Mouse (Mus musculus) left cerebral cortex, postnatal 25 days (tissue): ENCODE measurements around the gene Ppp1r16b. TPM values are rescaled to one million over a fixed set of nuclear protein-coding genes. Genes with fewer than 3 reads are reported as not detected.
A peak's percentile ranks its signal among the peaks of the same experiment; 100 is the strongest.
"Not testable (repeated sequence)": the region's sequence is repeated elsewhere in the genome, so short reads cannot be mapped to it uniquely, and the experiment has no call there.

Source experiments
- DNase-seq, 2 experiments: peaks; one replicate each; pipeline ENCODE4 v3.0.0; 2022; ENCODE audit warnings: low spot score in 2 of 2, mixed read lengths in 1 of 2
- intact Hi-C: fragments of 180-260 bp; cut with DNase I; formaldehyde crosslinking; loops from one replicate; pipeline ENCODE4 v1.15.1; 2025
- total RNA-seq, 2 experiments: library from RNA; stranded (reverse); gene quantifications; 2 replicates each; pipeline ENCODE4 v1.2.3; 2021

The Ppp1r16b gene
- total RNA-seq, 2 experiments from 2014 or later: 119 to 132 TPM

GRCm38 (mm10) chr2:158717551-158718418 is 52.6 kb downstream of the Ppp1r16b start:
- intact Hi-C loops: no loop called here
- no peak for DNase-seq

DNA sequence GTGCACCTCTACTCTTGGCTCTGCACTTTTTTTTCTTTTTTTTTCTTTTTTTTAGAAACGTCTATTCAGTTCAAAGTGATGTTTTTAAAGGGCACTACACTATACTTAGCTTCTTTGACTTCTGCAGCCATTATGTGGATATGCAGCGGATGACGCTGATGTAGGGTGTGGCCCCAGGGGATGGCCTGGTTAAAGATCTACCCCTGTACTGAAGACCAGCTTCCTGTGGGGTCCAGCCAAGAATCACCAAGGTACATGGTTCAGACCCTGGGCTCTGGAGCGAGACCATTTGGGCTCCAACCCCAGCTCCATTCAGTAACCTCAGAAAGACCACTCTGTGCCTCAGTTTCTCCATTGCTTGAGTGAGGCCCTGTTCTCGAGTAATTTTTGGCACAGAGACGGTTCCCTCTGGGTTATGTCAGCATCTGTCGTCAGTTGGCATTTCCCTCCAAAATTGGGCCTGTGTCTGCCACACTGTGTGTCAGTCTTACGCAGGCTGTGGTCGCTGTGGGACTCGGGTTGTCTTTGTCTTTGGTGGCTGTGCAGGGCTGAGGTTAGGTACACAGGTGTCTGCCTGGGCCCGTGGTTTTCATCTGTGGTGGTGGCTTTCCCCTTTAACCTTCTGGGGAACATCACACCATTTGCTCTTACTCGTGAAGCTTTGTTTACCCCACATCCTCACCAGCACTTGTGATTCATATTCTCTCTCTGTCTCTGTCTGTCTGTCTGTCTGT is 53.8 kb downstream of the Ppp1r16b start:
- intact Hi-C loops: no loop called here
- no peak for DNase-seq

DNA sequence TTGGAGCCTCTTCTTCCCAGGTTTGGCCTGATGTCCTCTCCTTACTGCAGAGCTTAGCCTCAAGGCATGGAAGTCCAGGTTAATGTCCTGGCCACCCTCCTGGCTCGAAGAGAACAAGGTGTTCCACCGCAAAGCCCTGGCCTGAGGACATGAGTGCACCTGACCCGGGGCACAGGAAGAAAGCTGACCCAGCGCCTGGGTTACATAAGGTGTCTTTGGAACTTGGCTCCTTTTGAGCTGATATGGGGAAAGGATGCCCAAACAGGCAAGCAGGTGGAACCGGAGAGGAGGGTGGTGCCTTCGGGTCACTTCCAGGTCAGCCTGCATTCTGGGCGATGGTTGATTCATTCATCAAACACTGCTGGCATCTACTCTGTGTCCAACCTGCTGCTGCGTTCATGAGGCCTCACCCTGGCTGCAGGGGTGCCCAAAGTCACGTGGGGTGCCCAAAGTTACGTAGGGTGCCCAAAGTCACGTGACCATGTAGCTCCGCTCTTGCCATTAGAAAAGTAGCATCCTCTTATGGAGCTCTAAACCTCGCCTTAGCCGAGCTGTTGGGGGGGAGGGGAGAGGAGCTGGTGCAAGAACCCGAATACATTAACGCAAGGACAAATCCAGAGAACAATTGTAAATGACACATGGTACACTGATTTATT is 55.6 kb downstream of the Ppp1r16b start:
- intact Hi-C loops: no loop called here
- no peak for DNase-seq

- DNase-seq: no peak
- intact Hi-C loops: no loop called here
These were observed 56.3 kb downstream of the Ppp1r16b start for GRCm38 (mm10) chr2:158721481-158721880.

DNA sequence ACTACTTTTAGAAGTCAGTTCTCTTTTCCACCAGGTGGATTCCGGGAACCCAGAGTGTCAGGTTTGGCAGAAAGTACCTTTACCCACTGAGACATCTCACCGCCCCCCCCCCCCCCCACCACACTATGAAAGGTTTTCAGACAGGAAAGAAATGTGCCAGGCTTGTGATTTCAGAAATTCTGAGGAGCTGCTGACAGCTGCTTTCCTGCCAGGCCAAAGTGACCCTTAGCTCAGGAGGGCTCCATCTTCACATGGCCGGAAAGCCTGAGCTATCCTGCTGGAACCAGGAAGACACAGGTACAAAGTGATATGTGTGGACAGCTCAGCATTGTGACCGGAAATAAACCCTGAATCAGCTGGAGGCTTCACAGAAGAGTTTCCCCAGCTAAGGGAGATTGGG is 56.9 kb downstream of the Ppp1r16b start:
- intact Hi-C loops: no loop called here
- DNase-seq: no peak

GRCm38 (mm10) chr2:158722991-158723551 is 57.9 kb downstream of the Ppp1r16b start:
- intact Hi-C loops: no loop called here
- peak in 1 of 2 experiments; percentile 86 for DNase-seq

- DNase-seq: no peak
- intact Hi-C loops: no loop called here
These were observed 58.6 kb downstream of the Ppp1r16b start for GRCm38 (mm10) chr2:158723806-158724205.

- intact Hi-C loops: no loop called here
- DNase-seq: no peak
These were observed 61.1 kb downstream of the Ppp1r16b start for GRCm38 (mm10) chr2:158726252-158726651.

GRCm38 (mm10) chr2:158728061-158728815 is 63.0 kb downstream of the Ppp1r16b start:
- no peak for DNase-seq

DNA sequence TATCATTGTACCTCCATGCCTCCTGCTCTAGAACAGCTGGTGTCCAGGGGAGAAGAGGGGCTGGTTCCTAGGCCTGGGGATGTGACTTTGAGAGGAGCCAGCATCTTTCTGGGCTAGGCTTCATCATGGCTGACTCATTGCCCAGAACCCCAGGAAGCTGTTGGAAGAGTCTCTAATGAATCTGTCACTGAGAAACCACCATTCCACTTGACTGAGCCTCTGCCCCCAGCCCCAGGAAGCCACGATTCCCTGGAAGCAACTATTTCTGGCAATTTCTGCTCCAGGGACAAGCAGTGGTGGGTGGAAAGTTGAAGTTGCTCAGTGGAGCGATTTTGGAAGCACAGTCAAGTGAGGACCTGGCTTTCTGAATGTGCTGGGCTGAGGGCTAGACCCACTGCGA is 65.7 kb downstream of the Ppp1r16b start:
- DNase-seq: peak in 1 of 2 experiments; percentile 72
- intact Hi-C loops: no loop called here

More at GRCm38 (mm10) chr2:158728061-158728815, 63.0 kb downstream of the Ppp1r16b start:
- intact Hi-C loops: no loop called here

- intact Hi-C loops: no loop called here
- no peak for DNase-seq
These were observed 67.3 kb downstream of the Ppp1r16b start for GRCm38 (mm10) chr2:158732521-158732920.

DNA sequence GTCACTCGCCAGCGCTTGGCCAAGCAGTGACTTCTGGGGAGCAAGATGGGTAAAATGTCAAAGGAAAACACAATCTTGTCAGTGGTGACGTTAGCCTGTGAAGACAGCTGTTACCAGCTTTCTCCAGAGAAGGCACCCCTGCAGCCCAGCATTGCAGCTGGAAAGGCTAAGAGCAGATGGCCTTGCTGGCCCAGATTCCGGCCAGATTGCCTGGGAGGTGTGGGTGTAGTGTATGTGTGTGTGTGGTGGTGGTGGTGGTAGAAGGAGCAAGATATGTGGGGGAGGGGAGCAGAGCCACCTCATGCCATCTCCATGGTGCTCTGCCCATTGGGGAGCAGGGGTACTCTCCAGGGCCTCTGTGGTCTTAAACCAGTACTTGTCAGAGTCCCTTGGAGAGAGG is 67.9 kb downstream of the Ppp1r16b start:
- intact Hi-C loops: no loop called here
- peak in 1 of 2 experiments; percentile 67 for DNase-seq

DNA sequence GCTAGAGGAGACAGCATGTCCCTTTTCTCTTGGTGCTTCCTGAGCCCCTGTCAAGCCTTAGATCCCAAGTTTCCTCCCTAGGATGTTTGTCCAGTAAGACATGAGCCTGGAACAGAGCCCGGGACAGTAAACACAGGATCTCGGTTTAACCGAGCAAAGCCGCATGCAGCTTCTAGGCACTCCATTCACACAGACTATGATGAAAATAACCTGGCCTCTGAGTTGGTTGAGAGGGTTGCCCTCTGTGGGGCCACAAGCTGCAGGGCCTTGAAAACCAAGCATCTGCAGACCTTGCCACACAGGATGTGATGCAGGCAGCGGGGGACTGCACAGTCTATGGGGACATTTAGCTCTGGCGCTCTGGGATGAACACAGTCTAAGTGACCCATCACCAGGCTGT is 68.7 kb downstream of the Ppp1r16b start:
- no peak for DNase-seq
- intact Hi-C loops: no loop called here

- intact Hi-C loops: no loop called here
- peak in 1 of 2 experiments; percentile 73 for DNase-seq
These were observed 69.4 kb downstream of the Ppp1r16b start for GRCm38 (mm10) chr2:158734500-158735152.

DNA sequence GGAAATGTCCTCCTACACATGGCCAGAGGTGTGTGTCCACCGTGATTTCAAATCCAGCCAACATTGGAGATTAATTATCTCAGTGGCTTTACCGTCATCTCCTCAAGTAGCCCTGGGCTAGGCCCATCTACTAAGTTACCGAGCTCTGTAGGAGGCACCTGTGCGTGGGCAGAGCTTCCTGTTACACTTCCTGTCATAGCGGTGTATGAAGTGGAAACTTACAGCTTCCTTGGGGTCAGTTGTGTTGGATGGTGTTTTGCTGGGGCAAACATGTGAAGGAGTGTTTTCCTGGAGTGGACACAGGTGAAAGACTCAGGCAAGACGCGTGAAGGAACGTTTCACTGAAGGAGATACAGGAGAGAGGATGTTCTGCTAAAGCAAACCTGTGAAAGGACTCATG is 70.1 kb downstream of the Ppp1r16b start:
- intact Hi-C loops: no loop called here
- DNase-seq: no peak

DNA sequence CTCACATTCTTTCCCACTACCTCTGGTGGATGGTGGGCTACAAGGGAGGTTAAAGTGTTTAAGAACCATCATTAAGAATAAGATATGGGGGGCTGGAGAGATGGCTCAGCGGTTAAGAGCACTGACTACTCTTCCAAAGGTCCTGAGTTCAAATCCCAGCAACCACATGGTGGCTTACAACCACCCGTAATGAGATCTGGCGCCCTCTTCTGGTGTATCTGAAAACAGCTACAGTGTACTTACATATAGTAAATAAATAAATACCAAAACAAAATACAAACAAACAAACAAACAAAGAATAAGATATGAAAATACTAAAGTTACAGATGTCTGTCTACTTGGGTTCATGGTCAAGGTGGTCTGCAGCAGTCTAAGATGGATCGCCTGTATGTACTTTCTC is 71.0 kb downstream of the Ppp1r16b start:
- intact Hi-C loops, DNase-seq: not testable (repeated sequence)

DNA sequence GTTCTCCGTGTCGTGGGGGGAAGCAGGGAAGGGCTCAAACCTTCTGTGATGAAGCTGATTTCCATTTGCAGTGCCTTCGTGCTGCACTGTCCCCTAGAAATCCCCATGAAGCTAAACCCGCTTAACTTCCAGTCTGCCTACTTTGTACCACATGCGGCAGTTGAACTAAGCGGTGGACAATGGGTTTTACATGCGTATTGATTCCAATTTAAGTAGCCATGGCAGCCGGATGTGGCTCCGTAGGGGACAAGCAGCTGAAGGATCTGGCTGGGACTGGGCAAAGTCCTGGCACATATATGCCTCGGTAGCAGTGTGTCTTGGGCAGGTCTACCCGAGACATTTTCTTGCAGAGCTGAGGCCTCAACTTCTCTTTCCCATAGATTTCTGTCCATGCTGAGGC is 73.4 kb downstream of the Ppp1r16b start:
- no peak for DNase-seq
- intact Hi-C loops: no loop called here

- intact Hi-C loops: no loop called here
These were observed 73.9 kb downstream of the Ppp1r16b start for GRCm38 (mm10) chr2:158739113-158739512.

DNA sequence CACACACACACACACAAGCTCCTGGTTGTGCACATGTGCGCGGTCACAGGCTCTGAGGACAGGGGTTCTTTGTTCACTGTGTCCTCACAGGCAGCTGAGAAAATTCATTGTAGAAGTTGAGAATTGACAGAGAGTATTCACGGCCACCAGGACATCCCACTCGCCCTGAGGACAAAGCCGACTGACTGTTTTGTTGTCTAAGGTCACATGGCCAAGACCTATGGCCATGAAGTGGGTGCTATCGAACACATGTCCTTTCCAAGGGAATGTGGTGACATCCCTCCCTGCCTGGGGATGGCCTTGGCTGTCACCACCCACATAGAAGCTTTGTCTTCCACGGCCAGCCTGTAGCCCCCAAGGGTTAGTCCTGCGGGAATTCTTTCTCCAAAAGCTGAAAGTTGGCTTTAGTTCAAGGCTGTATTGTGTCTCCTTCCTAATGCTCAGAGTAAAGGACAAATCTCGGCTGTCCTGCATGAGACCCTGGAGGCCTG is 75.9 kb downstream of the Ppp1r16b start:
- DNase-seq: no peak
- intact Hi-C loops: loop anchor here (10.0 kb wide), 1 partner anchor 196 kb away; no protein-coding TSS in a partner anchor

More at GRCm38 (mm10) chr2:158739113-158739512, 73.9 kb downstream of the Ppp1r16b start:
- no peak for DNase-seq
